Mouse (Mus musculus) lung, postnatal 36 days (tissue): ENCODE data around the gene Slc26a10.
"Not testable (repeated sequence)": the region's sequence is repeated elsewhere in the genome, so short reads cannot be mapped to it uniquely, and the experiment has no call there.

ENCODE experiments used
- DNase-seq: peaks from one replicate; pipeline ENCODE4 v3.0.0; 2022; ENCODE audit warnings: mixed read lengths

The Slc26a10 gene

DNA sequence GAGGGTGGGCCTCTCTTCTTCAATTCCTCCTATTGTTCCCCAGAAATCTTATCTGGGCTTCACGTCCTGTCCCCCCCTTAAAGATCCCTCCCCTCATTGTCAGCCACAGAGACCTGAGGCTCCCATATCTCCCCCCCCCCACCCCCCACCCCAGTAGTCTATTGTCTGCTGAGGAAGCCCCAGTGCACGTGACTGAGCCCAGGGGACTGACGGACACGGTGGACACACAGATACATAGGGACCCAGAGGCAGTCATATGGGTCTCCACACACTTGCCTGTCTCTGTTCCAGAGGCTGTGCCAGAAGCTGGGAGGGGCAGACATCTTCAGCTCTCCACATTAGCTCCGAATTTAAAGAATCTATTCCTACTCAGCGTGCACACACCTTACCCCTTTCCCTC is 1.1 kb upstream of the Slc26a10 start:
- DNase-seq: no peak

DNA sequence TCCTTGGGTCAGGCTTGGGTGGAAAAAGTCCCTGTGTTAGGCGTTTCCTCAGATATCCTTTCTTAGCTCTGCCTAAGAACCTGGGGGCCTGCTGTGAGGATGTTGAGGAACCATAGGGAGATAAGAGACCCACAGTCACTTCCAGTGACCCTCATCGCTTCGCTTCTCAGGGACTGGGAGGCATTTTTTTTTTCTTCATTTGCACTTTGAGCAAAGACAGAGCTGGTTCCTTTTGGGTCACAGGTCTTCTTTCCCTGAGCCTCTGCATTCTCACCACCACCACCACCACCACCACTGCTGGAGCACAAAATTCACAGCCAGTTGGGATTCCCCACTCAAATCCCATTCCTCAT is 226 bp upstream of the Slc26a10 start:
- DNase-seq: no peak

DNA sequence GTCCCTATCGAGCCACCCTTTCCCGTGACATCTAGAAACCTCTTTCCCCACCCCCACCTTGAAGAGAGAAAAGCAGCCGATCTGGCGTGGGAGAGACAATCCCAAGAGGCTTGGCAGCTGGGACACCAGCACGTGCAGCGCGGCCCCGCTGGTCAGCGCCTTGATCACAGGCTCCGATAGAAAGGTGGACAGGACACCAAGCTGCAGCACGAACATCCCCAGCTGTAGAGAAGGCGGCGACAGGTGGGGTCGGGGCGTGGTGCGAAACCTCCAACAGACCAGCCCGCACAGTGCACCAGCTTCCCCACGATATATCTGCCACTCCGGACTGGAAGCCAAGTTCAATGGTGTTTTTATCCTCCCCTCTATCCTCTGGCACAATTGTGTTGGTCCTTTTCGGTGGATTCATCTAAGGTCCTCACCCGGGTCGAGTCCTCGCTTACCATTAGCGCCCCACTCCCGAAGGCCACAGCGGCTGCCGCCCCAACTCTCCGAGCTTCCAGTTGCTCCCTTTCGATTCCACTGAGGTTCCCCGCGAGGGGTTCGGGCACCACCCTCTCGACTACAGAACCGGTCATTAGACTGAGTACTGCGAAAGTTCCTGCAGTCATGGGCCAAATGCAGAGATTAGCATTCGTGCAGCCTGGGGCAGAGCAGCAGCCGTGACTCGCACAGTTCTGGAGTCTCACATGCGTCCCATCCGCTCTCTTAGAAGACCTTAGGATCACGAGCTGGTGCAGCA is 2.0 kb downstream of the Slc26a10 start:
- DNase-seq: no peak

DNA sequence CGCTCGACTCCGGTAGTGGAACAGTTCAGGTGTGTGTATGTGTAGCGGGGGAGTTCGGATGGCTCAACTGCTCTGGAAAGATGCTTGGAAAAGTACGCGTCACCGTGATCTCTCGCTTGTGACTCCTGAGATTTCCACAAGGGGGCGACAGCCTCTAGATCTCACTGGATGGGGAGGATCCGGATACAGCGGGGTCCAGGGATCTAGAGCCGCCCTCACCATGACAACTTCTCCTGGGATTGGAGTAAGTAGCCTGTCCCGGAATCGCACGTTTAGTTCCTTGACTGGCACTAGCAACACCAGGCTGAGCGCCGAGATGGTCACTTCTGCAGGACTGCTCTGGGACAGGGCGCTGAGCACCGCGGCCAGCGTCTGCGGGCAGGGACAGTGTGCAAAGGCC is 2.7 kb downstream of the Slc26a10 start:
- DNase-seq: peak; percentile 85

DNA sequence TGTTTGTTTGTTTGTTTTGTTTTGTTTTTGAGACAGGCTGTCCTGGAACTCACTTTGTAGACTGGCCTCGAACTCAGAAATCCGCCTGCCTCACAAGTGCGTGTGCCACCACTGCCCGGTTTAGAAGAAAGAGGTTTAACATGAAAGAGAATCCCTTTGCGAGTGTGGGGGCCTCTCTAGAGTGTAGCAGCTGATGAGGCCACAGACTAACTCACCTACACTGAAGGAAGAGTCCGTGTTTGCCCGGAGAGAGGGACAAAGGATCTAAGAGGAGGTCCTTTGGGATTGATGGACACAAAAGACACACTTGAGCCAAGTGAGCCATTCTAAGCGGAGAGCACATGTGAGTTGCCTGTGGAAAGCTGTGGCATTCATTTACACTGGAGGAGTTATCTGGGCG is 3.2 kb downstream of the Slc26a10 start:
- no peak for DNase-seq

DNA sequence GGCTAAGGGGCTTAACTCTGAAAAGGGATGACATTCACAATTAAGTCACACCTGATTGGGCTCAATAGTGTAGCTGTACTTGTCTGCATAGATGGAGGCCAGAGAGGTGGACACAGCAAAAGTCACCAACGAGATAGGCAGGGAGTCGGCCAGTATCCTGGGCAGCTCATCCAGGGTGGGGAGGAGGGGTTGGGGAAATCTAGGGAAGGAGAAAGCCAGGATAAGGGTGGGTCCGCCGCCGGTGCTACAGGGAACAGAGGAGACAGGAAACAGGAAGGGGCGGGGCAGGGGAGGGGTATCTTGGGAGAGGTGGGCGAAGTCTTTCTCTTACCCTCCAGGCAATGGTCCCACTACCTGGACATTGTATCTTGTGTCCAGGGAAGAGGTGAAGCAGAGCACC is 3.7 kb downstream of the Slc26a10 start:
- DNase-seq: no peak

DNA sequence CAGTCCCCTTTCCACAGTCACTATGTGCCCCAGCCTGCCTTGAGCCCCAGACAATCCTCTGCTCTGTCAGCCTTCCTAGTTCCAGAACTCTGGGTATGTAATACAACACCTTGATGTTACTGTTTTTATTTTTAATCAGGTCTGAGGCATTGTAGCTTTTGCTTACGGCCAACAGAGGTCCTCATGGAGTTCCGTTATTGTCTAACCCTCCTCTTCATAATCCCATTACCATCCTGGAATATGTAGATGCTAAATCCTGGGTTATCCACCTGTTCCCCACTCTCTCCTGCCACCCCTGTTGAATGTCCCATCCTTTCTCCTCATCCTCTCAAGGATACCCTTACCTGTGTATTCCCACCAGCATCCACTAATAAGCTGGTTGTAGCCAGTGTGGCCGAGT is 4.2 kb downstream of the Slc26a10 start:
- no peak for DNase-seq

DNA sequence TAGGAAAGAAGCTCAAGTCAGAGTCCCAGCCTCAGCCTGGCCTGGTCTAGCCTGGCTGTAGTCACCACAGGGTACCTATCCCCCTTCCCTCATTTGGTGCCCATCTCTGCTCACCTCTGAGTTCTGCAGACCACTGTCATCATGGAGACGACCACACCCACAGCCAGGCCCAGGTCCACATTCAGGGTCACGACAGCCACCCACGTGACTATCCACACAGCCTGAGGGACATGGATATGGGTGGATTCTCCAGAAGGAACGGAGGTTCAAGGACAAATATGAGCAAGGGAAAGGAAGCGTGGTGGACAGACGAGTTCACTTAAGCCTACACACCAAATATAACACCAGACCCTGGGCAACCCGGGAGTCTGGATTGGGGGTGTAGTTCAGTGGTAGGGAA is 6.3 kb downstream of the Slc26a10 start:
- no peak for DNase-seq

DNA sequence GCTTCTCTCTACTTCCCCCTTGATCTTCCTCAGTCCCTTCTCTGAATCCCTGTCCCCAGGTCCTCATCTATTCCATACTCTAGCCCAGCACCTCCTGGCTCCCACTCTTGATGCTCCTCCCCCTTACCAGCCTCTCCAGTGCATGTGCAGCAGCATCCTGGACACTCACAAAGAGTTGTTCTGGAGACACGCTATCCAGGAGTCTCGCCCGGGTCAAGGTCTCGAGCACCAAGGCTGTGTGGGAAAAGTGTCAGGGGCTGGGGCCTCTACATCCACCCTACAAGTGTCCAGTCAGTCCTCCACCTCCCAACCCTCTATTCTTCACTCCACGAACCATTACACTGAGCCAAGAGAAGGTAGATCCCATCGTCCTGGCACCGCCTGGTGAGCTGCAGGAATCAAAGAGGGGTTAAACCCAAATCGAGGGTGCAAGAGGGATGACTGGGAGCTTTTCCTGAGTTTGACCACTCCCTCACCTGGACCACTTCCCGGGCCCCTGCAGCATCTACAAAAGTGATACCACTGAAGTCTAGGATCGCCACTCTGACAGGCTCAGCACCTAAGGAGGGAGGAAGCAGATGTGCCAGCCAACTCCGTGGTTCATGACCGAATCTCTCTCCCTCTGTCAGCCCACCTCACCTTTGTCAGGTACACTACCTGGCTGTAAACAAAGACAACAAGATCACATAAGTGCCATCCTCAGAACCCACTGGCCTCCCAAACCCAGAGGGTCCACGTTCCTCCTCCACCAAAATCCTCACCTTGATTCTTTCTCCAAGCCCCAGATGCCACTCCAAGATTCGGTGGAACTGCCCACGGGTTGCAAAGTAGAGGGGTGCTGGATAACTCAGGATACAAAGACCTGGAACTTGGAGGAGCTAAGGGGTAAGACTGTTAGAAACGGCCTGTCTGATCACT is 7.0 kb downstream of the Slc26a10 start:
- DNase-seq: no peak

DNA sequence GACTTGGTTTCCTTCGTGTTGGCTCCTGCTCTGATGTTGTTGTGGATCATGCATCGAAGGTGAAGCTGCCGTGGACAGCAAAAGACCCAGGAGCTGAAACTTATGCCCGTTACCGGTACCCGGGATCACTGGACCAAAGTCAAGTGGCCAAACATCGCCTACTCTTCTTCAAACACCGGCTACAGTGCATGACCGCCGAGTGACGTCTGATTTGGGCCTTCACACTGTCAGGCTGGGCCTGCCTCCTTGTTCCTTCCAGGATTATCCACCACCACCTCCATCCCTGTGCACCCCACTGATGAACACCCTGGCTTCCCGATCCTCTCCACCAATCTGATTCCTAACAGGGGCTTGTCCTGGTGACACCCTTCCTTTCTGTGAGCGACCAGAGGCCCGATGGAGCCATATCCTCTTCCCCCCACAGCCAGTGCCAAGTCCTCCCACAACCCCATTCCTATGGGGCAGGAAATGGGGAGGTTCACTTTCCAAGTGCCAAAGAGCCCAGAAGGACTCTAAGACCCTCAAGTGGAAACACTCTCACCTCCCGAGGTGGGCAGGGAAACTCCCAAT is 8.7 kb downstream of the Slc26a10 start:
- no peak for DNase-seq

DNA sequence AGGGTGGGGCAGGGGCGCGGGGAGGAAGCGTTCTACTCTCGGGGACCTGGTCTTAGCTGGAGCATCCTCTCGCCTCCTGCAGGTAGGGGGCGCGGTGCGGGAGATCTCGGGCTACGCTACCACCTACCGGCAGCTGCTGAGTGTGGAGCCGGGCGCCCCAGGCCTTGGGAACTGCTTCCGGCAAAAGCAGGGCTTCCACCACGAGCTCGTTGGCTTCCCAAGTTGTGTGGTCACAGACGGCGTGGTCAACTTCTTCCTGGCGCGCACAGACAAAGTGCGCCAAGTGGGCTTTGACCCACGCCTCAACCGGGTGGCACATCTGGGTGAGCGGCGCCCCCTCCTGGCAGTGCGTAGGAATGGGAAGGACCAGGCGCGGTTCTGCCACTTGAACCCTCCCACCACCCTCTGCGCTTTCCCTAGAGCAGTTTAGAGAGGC is 9.6 kb downstream of the Slc26a10 start:
- DNase-seq: peak; percentile 81

DNA sequence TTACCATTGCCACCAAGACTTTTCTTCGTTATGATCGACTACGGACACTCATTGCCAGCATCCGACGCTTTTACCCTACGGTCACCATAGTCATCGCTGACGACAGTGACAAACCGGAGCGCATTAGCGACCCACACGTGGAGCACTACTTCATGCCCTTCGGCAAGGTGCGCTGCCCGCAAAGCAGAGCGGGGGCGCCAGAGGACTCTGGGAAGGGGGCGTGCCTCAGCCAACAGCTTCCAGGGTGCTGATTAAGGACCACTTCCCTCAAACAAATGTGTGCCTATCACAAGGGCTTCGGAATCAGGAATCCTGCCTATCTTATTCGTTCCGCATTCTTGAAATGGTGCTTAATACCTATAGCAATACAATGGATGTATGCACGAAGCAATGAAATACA is 10.4 kb downstream of the Slc26a10 start:
- peak; percentile 47 for DNase-seq

DNA sequence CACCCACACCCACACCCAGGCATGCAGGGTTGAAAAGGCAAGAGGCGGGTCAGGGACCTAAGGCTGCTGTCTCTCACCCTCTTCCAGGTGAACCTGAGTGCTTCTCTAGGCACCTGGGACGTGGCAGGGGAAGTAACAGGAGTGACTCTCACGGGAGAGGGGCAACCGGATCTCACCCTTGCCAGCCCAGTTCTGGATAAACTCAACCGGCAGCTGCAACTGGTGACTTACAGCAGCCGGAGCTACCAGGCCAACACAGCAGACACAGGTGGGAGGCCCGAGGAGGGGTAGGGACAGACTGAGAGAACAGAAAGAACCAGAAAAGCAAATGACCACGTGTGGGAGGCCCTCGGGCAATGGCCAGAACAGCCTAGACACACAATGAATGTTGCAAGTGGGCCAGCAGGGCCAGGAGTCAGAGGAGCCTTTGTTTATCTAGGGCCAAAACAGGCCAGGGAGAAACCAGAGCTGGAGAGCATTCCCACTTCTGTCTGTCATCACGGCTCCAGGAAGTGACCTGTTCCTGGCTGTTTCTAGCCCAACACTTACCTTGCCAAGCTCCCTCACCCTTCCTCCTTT is 12.7 kb downstream of the Slc26a10 start:
- DNase-seq: peak; percentile 68

DNA sequence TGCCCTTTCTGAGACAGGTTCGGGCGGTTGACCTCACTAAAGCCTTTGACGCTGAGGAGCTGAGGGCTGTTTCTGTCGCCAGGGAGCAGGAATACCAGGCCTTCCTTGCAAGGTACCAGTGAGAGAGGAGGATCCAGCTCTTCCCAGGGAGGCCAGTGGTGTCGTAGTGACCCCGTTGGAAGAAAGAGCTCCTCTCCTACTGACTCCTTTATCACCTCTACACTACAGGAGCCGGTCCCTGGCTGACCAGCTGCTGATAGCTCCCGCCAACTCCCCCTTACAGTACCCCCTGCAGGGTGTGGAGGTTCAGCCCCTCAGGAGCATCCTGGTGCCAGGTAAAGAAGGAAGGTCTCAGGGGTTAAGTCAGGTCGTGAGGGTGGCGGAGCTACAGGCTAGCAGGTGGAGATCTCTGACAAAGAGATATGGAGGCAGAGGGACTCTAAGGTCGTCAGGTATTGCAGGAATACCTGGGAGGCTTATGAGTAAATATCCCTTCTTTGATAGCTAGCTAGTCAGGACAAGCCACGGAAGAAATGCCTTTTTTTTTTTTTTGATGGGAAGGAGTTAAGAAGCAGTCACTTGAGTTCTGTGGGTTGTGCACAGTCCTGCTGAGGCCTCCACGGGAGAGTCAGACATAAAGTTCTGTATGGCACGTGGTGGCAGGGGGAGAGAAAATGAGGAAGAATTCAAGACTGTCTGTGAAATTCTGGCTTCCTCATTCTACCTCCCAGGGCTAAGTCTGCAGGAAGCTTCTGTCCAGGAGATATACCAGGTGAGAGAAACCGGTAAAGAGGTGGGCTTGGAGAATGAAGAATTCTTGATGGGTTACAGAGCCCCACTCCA is 13.5 kb downstream of the Slc26a10 start:
- peak; percentile 41 for DNase-seq

DNA sequence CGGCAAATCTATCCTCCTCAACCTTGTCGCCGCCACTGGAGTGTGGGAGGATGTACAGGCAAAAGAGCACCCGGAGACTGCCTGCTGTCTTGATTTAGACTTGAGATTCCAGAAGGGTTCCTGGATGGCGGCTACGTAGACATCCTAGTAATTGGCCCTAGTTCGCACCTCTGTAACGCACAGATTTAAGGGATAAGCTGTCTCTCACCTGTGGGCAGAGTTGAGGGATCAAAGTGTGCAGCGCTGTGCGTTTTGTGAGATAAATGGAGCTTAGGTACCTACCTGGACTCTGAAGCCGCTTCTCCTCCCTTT is 14.1 kb downstream of the Slc26a10 start:
- no peak for DNase-seq

DNA sequence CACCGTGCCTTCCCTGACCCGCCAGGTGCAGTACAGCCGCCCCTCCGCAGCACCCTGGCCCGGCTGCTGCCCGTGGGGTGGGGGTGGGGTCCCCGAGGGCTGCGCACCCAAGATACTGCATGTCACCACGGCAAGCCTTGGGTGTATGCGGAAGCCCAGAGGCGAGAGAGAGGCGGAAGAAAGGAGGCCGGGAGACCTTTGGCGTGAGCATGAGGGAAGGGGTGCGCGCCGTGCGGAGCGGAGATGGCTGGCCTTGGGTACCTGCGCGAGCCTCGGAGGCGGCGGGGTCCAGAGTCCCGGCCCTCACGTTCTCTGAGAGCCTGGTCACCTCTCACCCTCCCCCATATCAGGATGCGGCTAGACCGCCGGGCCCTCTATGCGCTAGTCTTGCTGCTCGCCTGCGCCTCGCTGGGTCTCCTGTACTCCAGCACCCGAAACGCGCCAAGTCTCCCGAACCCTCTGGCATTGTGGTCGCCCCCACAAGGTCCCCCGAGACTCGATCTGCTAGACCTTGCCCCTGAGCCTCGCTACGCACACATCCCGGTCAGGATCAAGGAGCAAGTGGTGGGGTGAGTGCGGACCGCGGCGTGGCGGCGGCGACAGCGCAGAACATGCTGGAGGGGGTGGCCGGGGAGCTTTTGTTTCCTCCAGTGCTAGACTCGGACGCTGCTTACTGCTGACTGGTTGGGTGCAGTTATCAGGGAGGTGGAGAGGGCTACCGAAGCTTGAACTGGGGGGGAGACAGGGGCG is 14.6 kb downstream of the Slc26a10 start:
- DNase-seq: peak; percentile 58

DNA sequence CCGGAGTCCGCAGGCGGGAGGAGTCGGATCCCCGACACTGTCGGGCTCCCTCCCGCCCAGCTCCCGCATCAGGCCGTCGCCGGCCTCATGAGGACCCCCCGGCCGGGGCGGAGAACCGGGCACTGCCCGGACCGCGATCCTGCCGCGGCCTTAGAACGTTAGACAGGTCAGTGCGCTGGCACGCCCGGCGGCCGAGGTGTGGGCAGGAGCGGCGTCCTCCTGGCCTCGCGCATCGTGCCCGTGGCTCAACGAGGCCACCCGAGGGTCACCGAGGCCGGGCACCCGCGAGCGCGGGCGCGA is 15.1 kb downstream of the Slc26a10 start:
- no peak for DNase-seq

DNA sequence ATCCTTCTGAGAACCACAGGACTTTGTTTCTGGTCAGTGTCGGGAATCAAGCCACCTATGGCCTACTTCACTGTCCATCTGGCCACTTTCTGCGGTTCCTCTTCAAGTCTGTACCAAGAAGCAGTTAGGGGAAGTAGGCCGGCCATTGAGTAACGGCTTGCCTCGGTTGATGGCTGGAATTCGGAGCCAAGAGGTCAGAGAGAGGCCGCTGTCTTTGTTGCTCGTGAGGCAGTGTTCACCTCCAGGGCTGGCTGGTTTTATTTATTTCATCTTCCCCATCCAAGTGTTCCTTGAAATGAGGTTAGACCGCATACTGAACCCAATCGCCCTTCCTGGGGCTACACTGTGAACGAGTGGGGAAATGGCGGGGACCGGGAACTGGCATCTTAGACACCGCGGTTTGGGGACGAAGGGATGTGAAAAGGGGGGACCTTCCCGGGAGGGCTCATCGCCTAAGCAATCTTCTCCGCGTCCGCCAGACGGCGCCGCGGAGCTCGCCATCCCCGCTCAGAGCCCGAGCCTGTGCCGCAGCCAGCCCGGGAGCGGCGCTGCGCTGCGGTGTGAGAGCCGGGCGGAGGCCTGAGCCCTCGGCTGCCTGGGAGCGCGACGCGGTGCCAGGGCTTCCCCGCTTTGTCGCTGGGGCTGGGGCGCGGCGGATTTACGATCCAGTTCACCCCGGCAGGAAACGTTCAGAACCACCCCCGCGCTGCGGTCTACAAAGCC is 15.7 kb downstream of the Slc26a10 start, which contains the start of gene B4galnt1:
B4galnt1 (plus strand) TSS at position 595 of the 723 bp plus-strand sequence.
- DNase-seq: peak; percentile 78

DNA sequence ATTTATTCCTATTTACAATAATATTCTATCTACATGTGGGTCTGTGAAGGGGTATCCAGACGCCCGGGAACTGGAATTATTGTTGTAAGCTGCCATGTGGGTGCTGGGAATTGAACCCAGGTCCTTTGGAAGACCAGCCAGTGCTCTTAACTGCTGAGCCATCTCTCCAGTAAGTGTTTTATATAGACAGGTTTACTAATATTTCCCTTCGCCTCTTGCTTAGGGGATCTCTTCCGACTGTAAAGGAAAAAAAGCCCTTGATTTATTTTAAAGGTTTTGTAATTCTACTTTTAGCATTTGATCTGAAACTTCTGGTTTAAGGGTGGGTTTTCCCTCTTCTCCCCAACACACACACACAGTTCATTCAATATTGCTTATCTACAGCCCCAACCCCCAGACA is 16.3 kb downstream of the Slc26a10 start:
- no peak for DNase-seq

DNA sequence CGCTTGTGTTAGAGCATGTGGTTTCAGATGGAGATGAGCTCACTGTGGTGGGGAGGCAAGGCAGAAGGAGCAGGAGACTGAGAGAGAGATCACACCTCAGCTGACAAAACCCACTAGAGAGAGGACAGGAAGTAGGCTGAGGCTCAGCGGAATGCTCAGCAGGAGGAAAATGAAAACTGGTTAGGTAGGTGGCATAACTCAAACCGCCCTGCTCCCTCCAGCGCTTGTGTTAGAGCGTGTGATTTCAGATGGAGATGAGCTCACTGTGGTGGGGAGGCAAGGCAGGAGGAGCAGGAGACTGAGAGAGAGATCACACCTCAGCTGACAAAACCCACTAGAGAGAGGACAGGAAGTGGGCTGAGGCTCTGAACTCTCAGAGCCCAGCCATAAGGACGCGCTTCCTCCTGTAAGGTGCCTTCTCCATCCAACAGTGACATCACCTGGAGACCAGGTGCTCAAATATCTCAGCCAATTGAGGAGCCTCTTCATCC is 17.6 kb downstream of the Slc26a10 start:
- not testable (repeated sequence) for DNase-seq

DNA sequence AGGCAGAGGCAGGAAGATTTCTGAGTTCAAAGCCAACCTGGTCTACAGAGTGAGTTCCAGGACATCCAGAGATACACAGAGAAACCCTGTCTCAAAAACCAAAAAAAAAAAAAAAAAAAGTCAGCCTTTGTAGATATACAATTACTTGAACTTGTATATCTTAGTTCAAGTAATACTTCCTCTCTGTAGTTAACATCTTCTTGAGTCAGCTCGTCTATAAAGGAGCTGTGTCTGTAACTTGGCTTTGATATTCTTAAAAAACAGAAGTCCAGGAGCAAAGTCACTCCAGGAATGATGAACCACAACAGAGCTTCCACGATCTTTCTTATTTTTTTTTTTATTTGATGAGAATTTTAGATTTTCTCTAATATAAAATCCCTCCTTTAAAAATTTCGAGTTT is 19.7 kb downstream of the Slc26a10 start:
- DNase-seq: no peak
